Mouse (Mus musculus) kidney, embryonic 16.5 days (tissue): ENCODE results near the gene Me1. TPM values are rescaled to one million over a fixed set of nuclear protein-coding genes. Genes with fewer than 3 reads are reported as not detected.

Source experiments
- ATAC-seq: fragments of 200-750 bp; cut with Nextera tagmentation; 2 replicates; pipeline ENCODE4 v1.8.0; 2017; ENCODE audit warnings: moderate TSS enrichment; ENCODE audit not compliant: low FRiP score, low TSS enrichment
- H3K27ac ChIP-seq: fragments of 300-500 bp; sonication (generic); 2 replicates; pipeline ENCODE4 v1.5.1; 2014; ENCODE audit warnings: low read length
- H3K27me3 ChIP-seq: fragments of 300-500 bp; sonication (generic); 2 replicates; pipeline ENCODE4 v1.6.1; 2014; ENCODE audit warnings: low read length, control low read depth, mixed read lengths; ENCODE audit not compliant: insufficient read depth
- H3K36me3 ChIP-seq: fragments of 300-500 bp; sonication (generic); 2 replicates; pipeline ENCODE4 v1.6.1; 2014; ENCODE audit warnings: low read length, control low read depth, mixed read lengths; ENCODE audit not compliant: insufficient read depth
- H3K4me1 ChIP-seq: fragments of 300-500 bp; sonication (generic); 2 replicates; pipeline ENCODE4 v1.6.1; 2014; ENCODE audit warnings: low read length, control low read depth, mixed read lengths; ENCODE audit not compliant: insufficient read depth
- H3K4me2 ChIP-seq: fragments of 300-500 bp; sonication (generic); replicated peaks from 2 replicates; pipeline ENCODE4 v1.6.1; 2014; ENCODE audit warnings: low read depth, low read length
- H3K4me3 ChIP-seq: fragments of 300-500 bp; sonication (generic); 2 replicates; pipeline ENCODE4 v1.5.1; 2014; ENCODE audit warnings: mild to moderate bottlenecking, low read length
- H3K9ac ChIP-seq: fragments of 300-500 bp; sonication (generic); replicated peaks from 2 replicates; pipeline ENCODE4 v1.6.1; 2014; ENCODE audit warnings: low read length
- H3K9me3 ChIP-seq: fragments of 300-500 bp; sonication (generic); 2 replicates; pipeline ENCODE4 v1.6.1; 2016; ENCODE audit warnings: low read length, control low read depth
- WGBS: fragments of 180-500 bp; shearing (Covaris S2); extraction: QIAGEN DNeasy Blood & Tissue Kit; methylation state at CpG from one replicate; pipeline ENCODE4 v1.1.7; 2014; 5-methylcytosine and 5-hydroxymethylcytosine counted together
- polyA plus RNA-seq: library from polyadenylated mRNA; unstranded; fragments of >200 nt; fragmentation: Nextera tagmentation; extraction: Ambion mirVana; gene quantifications from 2 replicates; pipeline ENCODE4 v1.2.1, GENCODE M21; 2015

The Me1 gene
- polyA plus RNA-seq, 1 experiment from 2014 or later = 16.1 TPM

DNA sequence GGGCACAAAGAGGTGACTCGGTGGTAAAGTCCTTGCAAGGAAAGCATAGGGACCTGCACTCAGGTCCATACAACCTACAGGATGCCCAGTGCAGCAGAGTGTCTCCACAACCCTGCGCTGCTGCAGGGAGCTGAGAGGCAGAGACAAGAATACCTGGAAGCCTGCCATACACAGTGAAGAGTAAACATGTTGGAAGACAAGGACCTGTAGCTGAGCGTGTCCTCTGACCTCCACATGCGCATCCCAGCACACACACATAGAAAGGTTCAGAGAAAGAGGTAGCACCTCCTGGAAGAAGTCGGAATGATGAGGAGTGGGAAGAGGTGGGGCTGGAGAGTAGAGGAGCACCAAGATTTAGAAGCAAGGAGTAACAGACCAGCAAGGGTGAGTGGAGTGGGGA lies 161.7 kb downstream of the Me1 start:
- peaks cover 15% of the 10 kb centered on the region; the same call in 1 of the 2 replicates for H3K36me3 ChIP-seq
- no peak overlapping the region for H3K9ac ChIP-seq
- no peak overlapping the region for H3K4me2 ChIP-seq
- H3K9me3 ChIP-seq = no peaks in the 10 kb centered on the region
- no peak for ATAC-seq
- no peak overlapping the region for H3K4me3 ChIP-seq
- no peaks in the 10 kb centered on the region for H3K4me1 ChIP-seq
- WGBS = 86% methylated on average over 5 of the region's 5 CpGs
- H3K27me3 ChIP-seq = no peaks in the 10 kb centered on the region
- no peak overlapping the region for H3K27ac ChIP-seq

Other genes with a start within 250 kb of the Me1 start
- 8.4 and 8.8 TPM in 2 replicates for gene Ube2cbp, start 231.0 kb downstream of the Me1 start, polyA plus RNA-seq
- 10.9 and 15.3 TPM in 2 replicates for gene Dop1a, start 228.8 kb downstream of the Me1 start, polyA plus RNA-seq
- 39.3 and 42.7 TPM in 2 replicates for gene Pgm3, start 124.1 kb downstream of the Me1 start, polyA plus RNA-seq
- gene Rwdd2a, start 124.0 kb downstream of the Me1 start, polyA plus RNA-seq = 3.8 and 4.4 TPM in 2 replicates
- gene Prss35, start 47.7 kb upstream of the Me1 start, polyA plus RNA-seq = 6.2 and 8.4 TPM in 2 replicates
- gene Snap91, start 184.7 kb upstream of the Me1 start, polyA plus RNA-seq = 18.4 and 20.1 TPM in 2 replicates